Mouse (Mus musculus): ENCODE data around the gene Ptpn18.
A peak's percentile ranks its signal among the peaks of the same experiment; 100 is the strongest.
"Not testable (repeated sequence)": the region's sequence is repeated elsewhere in the genome, so short reads cannot be mapped to it uniquely, and the experiment has no call there.

Gene Ptpn18

DNA sequence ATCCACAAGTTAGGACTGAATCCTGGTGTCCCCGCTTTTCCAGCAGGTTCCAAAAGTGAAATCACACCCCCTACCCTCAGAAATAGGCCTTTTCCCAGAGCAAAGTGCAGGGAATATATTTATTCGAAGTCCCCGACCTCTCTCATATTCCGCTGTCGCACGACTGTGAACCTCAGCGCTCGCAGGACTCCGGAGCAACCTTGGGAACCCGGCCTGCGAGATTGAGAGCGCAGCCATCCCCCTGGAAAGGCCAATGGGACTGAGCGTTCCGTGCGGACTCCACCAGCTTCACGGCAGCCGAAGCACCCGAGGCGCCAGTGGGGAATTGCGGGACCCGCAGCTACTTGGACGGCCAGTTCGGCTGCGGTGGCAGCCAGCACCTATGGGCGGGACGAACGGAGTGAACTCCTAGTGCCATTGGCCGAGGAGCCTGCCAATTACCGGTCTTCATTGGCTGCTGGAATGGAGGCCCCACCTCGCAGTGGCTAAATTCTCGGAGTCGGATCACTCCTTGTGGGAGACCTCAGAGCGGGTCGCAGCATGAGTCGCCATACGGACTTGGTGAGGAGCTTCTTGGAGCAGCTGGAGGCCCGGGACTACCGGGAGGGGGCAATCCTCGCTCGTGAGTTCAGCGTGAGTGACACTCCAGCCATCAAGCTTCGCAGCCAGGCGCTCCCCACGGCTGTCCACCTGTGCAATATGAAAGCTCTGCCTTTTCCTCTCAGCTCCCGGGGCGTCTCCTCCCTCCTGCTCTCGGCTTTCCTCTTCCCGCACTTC lies at the start of gene Ptpn18:
Gene Ptpn18, plus strand, starts transcription at position 479 of the 777 bp plus-strand sequence.
- DNase-seq (ENCODE audit: low read depth, low spot score): peak; percentile 82

DNA sequence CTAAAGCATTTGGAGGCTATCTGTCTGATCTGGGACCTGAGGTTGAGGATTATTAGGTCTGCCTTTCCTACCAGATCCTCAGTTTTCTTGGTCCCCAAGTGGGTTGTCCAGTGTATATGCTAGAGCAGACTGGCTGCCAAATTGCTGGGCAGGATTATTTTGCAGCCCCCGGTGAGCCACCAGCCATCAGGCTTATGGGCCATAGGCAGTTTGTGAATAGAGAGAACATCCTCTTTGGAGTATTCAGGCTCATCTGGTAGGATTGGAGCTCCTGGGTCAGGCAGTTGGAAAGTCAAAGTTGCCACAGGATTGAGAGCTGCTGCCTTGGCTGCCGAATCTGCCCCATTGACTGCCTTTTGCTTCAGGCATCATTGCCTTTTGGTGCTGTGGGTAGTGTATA lies 31.1 kb upstream of the Ptpn18 start:
- DNase-seq (ENCODE audit: low read depth, low spot score): no peak

DNA sequence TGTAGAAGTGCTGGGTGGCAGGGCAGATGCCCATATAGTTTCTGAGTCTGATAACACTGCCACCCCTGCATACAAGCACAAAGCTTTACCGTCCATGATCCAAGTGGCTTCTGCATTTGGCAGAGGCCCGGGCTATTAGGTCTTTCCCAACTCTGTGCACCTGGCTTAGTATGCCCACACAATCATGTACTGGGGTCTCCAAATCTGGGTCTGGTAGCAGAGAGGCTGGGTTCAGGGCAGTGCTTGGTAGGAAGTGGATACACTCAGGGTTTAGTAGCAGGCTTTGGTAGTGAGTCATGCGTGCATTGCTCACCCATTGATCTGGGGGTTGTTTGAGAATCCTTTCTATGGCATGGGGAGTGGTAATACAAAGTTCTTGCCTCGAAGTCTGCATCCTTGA lies 30.3 kb upstream of the Ptpn18 start:
- no peak for DNase-seq (ENCODE audit: low read depth, low spot score)

DNA sequence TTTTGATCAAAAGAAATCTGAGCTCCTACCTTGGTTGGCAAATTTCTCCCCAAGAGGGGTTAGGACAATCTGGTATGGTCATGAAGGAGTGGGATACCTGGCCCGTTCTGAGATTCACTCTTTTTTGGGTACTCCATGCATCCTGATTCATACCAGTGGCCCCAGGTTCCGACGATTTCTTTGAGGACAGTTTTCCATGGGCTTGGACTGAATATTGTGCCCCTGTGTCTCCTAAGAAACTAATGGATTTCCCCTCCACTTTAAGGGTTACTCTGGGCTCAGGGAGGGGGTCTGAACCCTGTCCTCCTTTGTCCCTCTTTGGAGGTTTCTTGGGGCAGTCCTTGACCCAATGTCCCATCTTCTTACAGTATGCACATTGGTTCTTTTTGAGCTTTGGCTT lies 28.6 kb upstream of the Ptpn18 start:
- DNase-seq (ENCODE audit: low read depth, low spot score): no peak

- DNase-seq (ENCODE audit: low read depth, low spot score): no peak
These were observed 28.1 kb upstream of the Ptpn18 start for GRCm38 (mm10) chr1:34431431-34431830.

DNA sequence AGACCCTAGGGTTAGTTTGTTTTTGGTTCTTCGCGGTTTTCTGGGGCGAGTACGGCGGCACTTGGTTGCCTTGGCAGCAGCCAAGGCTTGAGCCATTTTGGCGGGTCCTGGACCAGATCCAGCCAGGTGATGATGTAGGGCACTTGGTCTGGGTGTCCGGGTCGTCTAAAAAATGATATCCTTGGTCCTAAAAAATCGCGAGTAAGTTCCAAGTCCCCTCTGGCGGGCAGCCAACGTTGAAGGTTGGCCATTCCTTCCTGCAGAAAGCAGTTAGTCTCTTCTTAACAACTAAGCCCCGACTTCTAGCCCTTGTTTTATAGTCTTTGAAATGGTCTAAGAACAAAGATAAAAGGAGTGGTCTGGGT lies 27.2 kb upstream of the Ptpn18 start:
- DNase-seq (ENCODE audit: low read depth, low spot score): no peak

DNA sequence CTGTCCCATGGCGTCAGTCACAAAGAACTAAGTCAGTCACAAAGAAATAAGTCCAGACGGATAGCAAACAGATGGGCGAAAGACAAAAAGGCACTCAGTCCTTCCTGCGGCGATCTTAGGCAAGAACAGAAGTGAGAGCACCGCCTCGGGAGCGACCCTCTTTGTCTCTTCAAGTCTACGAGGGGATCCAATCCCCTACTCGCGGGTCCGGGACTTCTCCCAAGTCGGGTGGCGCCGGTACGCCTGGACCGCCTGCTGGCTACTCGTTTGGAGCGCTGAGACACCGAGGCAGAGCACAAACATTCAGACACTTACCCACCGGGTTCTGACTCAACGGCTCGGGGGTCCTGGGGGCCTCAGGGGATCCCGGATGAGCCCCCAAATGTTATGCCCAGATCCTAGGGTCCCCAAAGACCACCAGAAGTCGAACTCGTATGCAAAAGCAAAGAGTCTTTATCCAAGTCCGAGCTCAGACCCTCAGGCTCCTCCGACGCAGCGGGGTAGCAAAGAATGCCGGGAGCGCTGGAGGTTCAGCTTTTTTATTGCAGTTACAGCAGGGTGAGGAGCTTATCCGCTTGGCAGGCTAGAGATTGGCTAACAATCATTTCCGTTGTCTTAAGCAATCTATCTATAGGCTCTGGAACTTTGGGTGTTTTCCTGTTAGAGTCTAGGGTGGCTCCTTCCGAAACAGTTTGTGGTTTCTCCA lies 26.6 kb upstream of the Ptpn18 start:
- DNase-seq (ENCODE audit: low read depth, low spot score): no peak

GRCm38 (mm10) chr1:34433891-34434521 lies 25.6 kb upstream of the Ptpn18 start:
- DNase-seq (ENCODE audit: low read depth, low spot score): no peak

GRCm38 (mm10) chr1:34434660-34435160 lies 24.9 kb upstream of the Ptpn18 start:
- no peak for DNase-seq (ENCODE audit: low read depth, low spot score)

DNA sequence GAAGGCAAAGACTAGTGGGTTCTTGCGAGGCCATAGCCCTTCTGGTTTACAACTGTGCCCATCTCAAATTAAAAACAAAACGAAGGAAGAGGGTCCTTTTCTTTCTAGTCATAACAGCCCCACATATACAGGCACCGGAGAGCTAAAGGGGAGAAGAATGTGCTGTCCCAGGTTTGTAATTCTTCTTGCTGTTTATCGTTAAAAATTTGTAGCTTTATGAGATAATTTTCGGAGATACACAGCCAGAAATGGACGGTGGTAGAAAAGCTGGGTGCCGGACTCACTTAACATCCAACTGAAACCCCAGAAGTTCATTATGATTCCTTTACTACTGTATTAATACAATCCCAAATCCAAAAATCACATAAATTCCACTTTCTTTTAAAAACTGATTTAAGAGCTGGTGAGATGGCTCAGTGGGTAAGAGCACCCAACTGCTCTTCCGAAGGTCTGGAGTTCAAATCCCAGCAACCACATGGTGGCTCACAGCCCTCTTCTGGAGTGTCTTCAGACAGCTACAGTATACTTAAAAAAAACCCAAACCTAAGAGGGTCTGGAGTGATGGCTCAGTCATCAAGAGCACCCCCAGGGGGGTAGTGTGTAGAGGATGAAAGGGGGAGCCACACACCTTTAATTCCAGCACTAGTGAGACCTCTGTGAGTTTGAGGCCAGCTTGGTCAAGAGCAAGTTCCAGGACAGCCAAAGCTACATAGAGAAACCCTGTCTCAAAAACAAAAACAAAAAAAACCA lies 24.0 kb upstream of the Ptpn18 start:
- no peak for DNase-seq (ENCODE audit: low read depth, low spot score)

DNA sequence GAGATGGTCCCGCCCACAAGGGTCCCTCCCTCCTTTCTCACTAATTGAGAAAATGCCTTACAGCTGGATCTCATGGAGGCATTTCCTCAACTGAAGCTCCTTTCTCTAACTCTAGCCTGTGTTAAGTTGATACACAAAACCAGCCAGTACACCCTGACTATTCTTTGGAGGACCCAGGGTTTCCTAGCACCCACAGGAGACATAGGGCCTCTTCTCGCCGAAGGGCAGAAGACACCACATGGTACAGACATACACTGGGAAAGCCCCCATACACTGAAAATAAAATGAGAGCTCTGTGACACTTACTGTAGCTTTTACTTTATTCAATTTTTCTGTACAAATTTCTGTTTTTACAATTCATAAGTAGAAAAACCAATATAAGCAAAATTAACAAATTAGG lies 23.2 kb upstream of the Ptpn18 start:
- no peak for DNase-seq (ENCODE audit: low read depth, low spot score)

- DNase-seq (ENCODE audit: low read depth, low spot score): not testable (repeated sequence)
These were observed 22.2 kb upstream of the Ptpn18 start for GRCm38 (mm10) chr1:34437366-34437765.

GRCm38 (mm10) chr1:34438381-34439051 lies 21.0 kb upstream of the Ptpn18 start:
- DNase-seq (ENCODE audit: low read depth, low spot score): no peak

DNA sequence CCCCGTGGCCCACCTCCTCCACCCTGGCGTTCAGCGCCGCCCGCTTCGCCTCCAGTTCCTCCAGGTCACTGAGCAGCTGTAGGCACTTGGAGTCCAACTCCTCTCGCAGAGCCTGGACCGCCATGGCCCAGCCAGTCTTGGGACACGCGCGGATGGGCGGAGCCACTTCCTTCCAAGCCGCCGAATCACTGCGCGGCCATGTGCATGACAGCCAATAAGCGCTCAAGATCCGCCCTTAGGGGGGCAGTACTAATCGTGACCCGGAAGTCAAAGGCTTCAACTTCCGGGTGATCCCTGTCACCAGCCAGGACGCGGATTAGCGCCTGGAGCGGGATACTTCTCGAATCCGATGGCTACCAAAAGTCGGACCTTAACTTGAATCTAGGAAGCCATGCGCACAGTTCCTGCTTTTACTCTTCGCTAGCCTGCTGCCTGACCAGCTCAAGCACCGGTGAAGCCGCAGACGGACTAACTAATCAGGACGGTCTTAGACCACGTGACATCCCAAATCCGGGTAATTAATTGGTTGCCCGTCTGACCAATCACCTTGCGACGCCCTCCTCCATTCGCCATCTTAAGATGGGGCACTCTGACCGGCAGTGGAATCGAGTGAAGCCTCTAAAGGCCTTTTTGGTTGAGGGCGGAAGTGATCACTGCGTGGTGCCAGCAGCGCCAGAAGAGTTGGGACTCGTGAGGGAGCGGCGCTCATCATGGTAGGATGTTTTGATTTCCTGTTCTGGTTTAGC lies 20.2 kb upstream of the Ptpn18 start, which contains the start of the genes Ccdc115 and Imp4:
Gene Ccdc115, minus strand, starts transcription at position 458 of the 746 bp plus-strand sequence.
Gene Imp4, plus strand, starts transcription at position 637 of the 746 bp plus-strand sequence.
- peak; percentile 95 for DNase-seq (ENCODE audit: low read depth, low spot score)

DNA sequence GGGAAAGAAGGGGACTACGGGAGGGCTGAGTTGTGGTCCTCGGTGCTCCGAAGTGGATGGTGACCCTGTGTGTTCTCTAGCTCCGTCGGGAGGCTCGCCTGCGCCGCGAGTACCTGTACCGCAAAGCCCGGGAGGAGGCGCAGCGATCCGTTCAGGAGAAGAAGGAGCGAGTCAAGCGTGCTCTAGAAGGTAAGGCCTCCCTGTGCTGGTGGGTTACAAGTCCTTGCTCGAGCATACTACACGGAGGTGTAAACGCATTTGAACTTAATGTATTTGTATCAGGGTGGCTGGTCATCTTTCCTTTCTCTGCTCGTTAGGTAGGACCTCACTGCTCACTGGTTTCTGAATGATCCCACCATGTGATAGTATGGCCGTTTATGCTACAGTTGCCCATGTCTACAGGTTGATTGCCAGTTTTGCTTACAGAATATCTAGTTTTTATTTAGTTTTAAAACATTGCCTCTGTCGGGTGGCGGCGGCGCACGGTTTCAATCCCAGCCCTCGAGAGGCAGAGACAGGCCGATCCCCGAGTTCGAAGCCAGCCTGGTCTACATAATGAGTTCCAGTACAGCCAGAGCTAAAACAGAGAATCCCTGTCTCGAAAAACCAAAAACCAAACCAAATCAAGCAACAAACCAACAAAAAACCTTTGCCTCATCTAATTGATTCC lies 19.5 kb upstream of the Ptpn18 start:
- DNase-seq (ENCODE audit: low read depth, low spot score): no peak

DNA sequence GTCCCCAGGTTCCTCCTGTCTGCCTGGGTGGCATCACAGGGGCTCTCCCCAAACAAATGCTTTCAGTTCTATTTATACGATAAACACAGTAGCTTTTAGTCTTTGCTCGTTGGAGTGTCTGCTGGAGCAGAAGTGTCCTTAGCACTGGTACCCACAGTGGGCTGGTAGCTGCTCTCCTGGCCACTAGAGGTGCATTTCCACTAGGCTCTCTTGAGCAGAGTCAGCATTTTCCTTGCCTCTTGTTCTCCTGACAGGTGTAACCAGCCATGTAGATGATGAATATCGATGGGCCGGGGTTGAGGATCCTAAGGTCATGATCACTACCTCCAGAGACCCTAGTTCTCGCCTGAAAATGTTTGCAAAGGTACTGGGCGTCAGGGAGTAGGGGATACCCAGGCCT lies 16.4 kb upstream of the Ptpn18 start:
- no peak for DNase-seq (ENCODE audit: low read depth, low spot score)

- no peak for DNase-seq (ENCODE audit: low read depth, low spot score)
These were observed 1.1 kb upstream of the Ptpn18 start for GRCm38 (mm10) chr1:34458431-34458830.

GRCm38 (mm10) chr1:34460061-34460441 lies 489 bp downstream of the Ptpn18 start:
- no peak for DNase-seq (ENCODE audit: low read depth, low spot score)

DNA sequence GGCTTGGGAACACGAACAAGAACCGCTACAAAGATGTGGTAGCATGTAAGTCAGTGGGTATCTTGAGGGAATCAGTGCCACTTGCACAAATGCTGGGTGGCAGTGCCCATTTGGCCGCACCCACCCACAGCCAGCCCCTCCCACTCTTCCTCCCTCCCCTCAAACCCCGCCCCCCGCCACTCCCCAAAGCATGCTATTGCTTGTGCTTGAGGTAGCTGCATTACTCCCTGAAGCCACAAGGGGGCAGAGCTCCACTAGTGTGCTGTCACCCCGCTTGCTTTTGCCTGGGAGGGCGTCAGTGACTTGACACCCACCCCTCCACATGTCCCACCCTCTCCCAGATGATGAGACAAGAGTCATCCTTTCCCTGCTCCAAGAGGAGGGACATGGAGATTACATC lies 3.2 kb downstream of the Ptpn18 start:
- DNase-seq (ENCODE audit: low read depth, low spot score): no peak

GRCm38 (mm10) chr1:34464310-34464817 lies 4.8 kb downstream of the Ptpn18 start:
- DNase-seq (ENCODE audit: low read depth, low spot score): no peak
